Mouse (Mus musculus) urinary bladder, adult 2 months (tissue): Measurements from ENCODE around the gene Slc22a23. TPM values are rescaled to one million over a fixed set of nuclear protein-coding genes. Genes with fewer than 3 reads are reported as not detected.

ENCODE experiments used
- DNase-seq: peaks from one replicate; pipeline ENCODE4 v3.0.0; 2022; ENCODE audit warnings: low spot score
- polyA plus RNA-seq: library from polyadenylated mRNA; depleted of rRNA; stranded (reverse); fragments of >200 nt; gene quantifications from 2 replicates; pipeline ENCODE4 v1.2.3, GENCODE M21; 2012

The Slc22a23 gene
- polyA plus RNA-seq, 1 experiment, result 31.8 TPM

GRCm38 (mm10) chr13:34269376-34269991 is 75.5 kb downstream of the Slc22a23 start:
- no peak for DNase-seq

DNA sequence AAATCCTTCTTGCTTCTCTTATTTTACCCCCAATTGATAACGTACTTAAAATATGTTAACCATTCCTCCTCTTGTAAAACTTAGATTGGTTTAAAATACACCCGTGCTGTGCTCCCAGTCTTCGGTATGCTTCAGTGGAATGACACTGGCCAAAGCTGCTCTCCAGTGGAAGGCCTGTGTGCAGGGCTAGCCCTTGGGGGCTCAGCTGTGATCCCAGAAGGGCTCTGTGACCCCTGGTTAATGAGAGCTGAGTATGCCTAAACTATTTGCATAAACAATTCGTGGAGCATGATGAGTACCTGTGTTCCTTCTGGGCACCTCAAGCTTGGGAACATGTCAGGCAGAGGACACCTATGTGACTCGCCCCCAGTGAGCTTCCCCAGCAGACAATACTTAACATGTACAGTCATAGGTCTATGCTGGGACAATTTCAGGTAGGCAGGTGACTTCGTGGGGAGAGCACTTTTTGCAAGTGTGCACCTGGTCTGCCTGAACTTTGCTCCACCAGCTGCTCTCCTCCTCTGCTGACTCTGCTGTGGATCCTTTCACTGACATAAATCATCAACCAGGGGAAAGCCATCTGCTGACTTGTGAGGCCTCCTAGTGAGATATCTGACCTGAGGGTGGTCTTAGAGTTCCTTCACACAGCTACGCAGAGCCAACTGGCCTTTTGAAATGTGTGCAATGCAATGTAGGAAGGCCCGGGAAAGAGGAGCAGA is 77.9 kb downstream of the Slc22a23 start:
- DNase-seq, result no peak

- no peak for DNase-seq
Measured at GRCm38 (mm10) chr13:34266067-34266466, 78.9 kb downstream of the Slc22a23 start.

- no peak for DNase-seq
Measured at GRCm38 (mm10) chr13:34265576-34265975, 79.4 kb downstream of the Slc22a23 start.

- no peak for DNase-seq
Measured at GRCm38 (mm10) chr13:34265022-34265565, 79.9 kb downstream of the Slc22a23 start.

GRCm38 (mm10) chr13:34264508-34264907 is 80.5 kb downstream of the Slc22a23 start:
- DNase-seq, result no peak

DNA sequence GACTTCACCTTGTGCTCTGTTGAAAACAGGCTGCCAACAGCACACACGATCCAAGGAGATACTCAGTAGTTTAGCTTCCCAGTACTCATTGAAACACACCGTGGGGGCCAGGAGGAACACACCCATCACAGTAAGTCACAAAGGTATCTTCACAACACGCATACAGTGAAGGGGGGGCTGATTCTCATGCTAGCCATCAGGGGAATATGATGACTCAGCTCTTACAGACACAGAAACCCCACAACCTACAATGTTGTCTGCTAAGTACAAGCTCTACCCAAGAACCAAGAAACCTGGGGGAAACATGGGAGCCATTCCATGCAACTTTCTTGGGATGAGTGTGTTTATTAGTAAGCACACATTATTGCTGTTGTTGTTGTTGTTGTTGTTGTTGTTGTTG is 86.2 kb downstream of the Slc22a23 start:
- no peak for DNase-seq

DNA sequence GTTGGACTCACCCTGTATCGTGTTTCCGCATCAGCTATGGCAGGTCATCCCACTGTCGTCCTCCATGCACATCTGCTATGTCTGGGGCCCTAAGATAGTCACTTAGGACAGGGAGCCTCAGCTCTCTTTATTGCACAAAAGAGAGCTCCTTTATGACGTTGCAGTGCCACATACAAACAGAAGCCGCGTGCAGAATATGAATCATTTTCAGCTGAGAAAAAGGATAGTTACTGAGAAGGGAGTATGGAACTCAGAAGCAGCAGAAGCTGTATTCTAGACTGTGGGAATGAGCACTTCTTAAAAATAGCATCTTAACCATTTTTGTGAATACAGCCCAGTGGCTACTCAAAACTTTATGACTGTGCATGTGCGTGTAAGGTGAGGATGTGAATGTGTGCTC is 87.8 kb downstream of the Slc22a23 start:
- DNase-seq, result no peak

GRCm38 (mm10) chr13:34256676-34257075 is 88.3 kb downstream of the Slc22a23 start:
- no peak for DNase-seq

DNA sequence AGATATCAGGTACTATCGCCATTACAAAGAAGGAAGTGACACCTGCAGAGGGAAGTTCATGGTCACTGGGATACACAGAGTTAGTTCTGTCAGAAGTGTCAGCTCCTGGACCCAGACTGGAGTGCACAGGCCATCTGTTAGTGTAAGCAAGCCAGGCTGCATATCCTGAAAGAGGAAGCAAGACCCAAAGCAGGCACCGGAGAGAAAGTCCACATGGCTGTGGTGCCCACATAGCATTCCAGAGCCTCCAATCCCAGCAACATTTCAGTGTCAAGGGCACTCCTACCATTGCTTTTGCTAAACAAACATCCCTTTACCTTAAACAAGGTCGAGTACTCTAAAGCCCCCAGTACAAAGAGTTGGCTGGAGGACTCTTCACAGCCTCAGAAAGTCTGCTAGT is 89.7 kb downstream of the Slc22a23 start:
- DNase-seq, result no peak

DNA sequence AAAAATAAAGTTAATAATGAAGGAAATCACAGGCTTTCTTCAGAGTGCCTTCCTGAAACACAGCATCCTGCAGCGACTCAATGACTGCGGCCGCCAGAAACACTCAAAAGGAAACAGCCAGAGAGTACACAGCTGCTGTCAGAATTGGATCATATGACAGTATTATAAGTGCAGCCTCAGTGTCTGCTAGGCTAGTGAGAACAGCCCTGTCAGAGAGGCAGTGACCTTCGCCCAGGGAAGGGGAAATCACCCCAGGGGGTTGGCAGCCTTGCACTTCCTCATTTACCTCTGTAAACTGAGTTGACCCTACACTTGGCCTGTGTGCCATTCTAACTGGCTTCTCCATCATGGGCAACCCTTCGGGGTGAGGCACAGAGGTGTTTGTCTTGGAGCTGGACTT is 90.3 kb downstream of the Slc22a23 start:
- no peak for DNase-seq

DNA sequence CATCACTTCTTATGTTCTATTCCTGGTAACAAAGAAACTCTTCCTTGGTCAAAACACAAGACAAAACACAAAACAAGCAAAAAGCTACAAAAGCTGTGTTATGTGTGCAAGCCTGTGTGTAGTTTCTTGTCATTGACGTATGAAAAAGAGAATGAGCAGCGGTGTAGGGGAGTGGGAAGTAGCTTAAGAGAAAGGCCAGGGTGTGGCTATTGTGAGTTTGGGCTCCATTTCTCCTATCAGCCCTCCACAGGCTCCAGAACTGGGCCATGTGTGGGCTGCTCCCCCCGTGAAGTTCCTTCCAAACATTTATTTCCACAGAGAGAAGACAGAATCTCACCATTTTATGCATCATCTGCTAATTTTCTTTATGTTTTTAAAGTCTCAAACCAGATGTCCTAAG is 91.2 kb downstream of the Slc22a23 start:
- DNase-seq, result no peak

DNA sequence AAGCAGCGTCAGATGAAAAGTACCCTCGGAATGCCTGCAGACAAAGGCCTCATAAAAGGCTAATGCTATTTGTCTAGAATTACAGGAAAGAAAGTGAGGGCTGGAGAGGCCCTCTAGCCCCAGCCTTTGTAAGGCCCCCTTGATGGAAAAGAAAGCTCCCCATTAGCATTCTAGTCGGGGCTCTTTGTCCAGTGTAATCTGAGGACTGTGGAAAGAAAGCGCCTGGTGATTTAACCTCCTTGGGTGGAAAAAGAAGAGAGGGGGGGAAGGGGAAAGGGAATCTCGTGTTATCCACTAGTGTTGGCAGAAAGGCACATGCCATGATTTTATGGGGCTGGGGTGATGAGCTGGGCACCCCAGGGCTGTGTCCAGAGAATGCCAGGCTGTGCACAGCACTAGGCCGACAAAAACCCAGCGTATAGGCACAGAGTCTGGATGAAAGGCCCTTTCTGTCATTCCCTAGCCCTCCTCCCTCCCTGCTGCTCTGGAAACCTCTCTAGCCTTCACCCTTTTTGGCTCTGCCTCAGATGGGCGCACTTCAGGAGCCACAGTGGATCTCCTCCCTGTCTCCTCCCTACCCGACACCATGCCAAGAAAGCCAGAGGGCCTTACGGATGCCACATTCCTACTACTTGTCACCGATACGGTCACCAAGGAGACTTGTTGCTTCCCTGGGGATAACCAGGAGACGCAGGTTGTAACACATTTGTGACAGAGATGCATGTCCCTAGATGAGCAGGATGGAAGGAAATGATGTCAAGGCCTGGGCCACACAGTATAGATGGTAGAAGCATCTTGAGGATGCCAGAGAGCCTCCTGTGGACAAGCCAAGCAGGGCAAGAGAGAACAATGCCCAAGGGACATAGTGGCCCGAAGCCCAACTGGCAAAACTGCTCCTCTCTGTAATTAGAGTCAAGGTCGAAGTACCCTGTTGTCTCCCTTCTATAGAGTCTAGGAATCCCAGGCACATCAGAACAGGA is 95.8 kb downstream of the Slc22a23 start:
- no peak for DNase-seq

GRCm38 (mm10) chr13:34248107-34248506 is 96.9 kb downstream of the Slc22a23 start:
- no peak for DNase-seq

GRCm38 (mm10) chr13:34246821-34247220 is 98.2 kb downstream of the Slc22a23 start:
- no peak for DNase-seq

- DNase-seq, result no peak
Measured at GRCm38 (mm10) chr13:34245216-34245615, 99.8 kb downstream of the Slc22a23 start.

GRCm38 (mm10) chr13:34244186-34244585 is 100.8 kb downstream of the Slc22a23 start:
- DNase-seq, result no peak

DNA sequence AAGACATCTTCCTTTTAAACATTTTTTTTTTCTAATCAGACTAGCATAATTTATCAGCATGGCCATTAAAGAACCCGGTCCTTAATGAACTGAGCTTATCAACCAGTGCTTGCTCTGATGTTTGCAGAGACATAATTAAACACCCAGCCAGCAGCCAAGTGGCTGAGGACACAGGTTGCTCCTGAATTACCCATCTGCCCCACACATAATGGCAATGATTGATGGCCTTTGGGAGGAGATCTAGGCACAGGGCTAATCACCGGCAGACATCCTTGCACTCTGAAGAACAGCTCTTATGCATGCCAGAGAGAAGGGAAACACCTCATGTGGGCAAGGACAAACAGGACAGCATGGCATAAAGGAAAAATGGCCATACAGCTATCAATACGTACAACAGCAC is 102.8 kb downstream of the Slc22a23 start:
- no peak for DNase-seq

DNA sequence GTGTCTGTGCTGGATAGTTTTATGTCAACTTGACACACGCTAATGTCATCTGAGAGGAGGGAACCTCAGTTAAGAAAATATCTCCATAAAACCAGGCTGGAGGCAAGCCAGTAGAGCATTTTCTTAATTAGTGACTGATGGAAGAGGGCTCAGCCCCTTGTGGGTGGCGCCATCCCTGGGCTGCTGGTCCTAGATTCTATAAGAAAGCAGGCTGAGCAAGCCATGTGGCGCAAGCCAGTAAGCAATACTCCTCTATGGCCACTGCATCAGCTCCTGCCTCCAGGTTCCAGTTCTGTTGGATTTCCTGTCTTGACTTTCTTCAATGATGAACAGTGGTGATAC is 104.9 kb downstream of the Slc22a23 start:
- no peak for DNase-seq

- DNase-seq, result no peak
Measured at GRCm38 (mm10) chr13:34239371-34240086, 105.5 kb downstream of the Slc22a23 start.

- no peak for DNase-seq
Measured at GRCm38 (mm10) chr13:34238646-34239290, 106.2 kb downstream of the Slc22a23 start.
